Mouse (Mus musculus) inflammation-experienced regulatory T-cells, adult 6 months (primary cell): ENCODE measurements around the gene Plcb4. TPM values are rescaled to one million over a fixed set of nuclear protein-coding genes. Genes with fewer than 3 reads are reported as not detected.
"Not testable (repeated sequence)": the region's sequence is repeated elsewhere in the genome, so short reads cannot be mapped to it uniquely, and the experiment has no call there.

ENCODE experiments used
- ATAC-seq: one replicate; pipeline ENCODE4 v1.8.0; 2017
- polyA plus RNA-seq, 3 experiments: library from polyadenylated mRNA; unstranded; fragments of 100-300 nt; shearing (Covaris generic); gene quantifications; one replicate each; pipeline ENCODE4 v1.2.1; 2017

Gene Plcb4
- polyA plus RNA-seq, 3 experiments from 2014 or later: 22.0 to 31.2 (median 26.3) TPM

DNA sequence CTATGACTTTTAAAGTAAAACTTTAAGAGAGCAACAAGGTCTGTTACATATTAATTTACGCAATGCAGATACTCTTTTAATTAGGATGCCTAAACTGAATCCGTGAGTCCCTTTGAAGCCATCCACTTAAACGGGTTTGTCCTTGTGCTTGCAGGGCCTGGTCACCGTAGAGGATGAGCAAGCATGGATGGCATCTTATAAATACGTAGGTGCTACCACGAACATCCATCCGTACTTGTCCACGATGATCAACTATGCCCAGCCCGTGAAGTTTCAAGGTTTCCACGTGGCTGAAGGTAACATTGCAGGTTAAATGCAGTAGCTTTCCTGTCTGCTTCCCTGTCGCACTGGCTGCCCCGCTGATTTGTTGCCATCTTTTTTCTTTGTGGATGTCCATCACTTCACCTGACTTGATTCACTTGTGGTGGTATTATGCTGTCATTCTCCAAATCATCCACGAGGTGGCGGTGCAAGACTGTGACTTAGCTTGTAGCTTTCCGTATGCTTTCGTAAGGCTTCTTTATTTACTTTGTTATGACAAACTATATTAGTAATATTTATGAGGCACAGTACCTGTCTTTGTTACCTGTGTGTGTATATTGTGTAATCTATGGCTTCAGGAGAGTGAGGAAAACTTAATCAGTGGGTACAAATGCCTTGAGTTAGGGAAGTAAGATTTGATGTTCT is 308.2 kb downstream of the Plcb4 start:
- peak; percentile 69 for ATAC-seq

DNA sequence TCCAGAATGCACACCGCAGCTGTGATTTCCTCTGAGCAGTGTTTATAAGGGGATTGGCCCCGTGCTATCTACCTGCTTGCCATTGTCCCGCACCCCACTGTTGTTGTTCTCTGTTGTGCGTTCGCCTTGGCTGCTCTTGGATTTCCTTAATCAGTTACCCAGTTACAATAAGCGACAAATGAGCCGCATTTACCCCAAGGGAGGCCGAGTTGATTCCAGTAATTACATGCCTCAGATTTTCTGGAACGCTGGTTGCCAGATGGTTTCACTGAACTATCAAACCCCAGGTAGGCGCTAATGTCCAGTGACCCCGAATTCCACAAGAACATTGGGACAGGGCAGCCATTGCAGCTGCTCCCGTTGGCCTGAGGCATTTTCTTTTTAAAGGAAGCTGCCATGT is 309.3 kb downstream of the Plcb4 start:
- no peak for ATAC-seq

DNA sequence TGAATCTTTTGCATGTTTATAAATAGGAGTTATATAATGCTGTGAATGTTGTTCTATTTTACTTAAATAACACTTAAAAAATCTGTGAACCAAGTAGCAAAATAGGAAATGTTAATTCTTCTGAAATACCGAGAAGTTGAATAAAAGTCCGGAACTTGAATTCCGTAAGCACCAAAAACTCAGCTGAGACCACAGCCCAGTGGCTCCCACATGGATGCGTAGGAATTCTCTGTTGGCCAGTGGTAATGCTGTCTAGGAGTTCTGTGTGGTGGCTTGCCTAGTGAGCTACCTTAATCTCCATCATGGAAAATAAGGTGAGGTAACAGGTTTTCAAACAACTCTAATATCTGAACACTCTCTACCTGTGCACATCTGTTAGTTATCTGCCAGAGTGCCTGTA is 312.1 kb downstream of the Plcb4 start:
- no peak for ATAC-seq

DNA sequence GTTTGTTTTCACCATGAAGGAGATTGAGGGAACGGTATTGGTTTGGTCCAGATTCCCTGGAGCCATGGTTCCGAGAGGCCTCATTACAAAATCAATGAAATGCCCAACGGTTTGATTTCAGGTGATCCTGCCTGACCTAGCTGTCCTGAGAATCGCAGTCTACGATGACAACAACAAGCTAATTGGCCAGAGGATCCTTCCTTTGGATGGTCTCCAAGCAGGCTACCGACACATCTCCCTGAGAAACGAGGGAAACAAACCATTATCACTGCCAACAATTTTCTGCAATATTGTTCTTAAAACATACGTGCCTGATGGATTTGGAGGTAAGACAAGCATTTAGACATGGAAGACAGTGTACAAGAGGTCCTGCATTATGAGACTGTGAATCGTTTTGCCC is 317.2 kb downstream of the Plcb4 start:
- no peak for ATAC-seq

DNA sequence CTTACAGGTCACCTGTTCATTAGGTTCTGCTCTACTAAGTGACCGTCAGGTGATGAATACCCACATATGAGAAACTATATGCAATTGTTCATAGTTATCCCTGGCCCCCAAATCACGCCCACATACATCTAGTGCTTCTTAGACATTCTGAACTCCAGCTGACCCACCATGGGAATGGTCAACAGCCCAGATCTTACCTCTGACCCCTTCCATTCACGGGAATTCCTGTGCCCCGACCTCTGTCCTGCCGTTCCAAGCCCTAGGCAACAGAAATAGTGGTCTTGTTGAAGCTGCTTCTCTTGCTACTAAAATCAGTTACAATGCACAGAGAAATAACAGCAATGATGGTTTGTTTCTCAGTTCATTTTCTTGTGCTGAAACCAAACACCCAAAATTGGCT is 320.0 kb downstream of the Plcb4 start:
- no peak for ATAC-seq

DNA sequence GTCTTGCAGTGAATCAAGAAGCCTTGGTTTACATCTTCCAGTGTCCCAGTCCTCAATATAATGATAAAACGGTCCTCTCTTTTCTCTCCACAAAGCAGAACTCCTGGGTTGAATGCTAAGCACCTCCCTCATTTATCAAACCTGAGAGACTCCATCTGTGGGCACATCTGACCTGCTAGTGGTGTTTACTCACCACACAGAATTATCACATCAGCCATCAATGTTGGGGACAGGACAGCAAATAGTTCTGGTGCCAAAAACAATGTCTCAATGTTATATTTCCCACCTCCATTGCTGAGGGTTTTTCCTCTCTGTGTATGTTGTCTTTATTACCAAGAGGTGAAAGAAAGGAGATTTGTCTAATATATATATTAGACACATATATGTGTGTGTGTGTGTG is 321.6 kb downstream of the Plcb4 start:
- ATAC-seq: no peak

DNA sequence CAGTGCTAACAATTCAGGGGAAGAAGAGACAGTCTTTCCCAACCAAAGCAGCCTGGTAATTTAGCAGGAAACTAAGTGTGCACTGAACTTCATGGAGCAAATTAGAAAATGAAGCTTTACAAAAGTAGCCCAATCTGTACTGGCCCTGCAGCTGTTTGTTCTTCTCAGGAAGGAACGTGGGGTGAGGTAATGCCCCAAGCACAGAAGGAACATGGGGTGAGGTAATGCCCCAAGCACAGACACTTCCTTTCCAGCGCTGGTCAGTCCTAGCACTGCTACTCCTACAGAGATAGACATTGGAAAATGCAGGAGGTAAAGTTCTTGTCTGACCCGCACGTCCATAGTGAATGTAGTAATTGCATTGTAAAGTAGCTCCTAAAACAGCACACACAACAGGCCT is 325.2 kb downstream of the Plcb4 start:
- ATAC-seq: no peak

DNA sequence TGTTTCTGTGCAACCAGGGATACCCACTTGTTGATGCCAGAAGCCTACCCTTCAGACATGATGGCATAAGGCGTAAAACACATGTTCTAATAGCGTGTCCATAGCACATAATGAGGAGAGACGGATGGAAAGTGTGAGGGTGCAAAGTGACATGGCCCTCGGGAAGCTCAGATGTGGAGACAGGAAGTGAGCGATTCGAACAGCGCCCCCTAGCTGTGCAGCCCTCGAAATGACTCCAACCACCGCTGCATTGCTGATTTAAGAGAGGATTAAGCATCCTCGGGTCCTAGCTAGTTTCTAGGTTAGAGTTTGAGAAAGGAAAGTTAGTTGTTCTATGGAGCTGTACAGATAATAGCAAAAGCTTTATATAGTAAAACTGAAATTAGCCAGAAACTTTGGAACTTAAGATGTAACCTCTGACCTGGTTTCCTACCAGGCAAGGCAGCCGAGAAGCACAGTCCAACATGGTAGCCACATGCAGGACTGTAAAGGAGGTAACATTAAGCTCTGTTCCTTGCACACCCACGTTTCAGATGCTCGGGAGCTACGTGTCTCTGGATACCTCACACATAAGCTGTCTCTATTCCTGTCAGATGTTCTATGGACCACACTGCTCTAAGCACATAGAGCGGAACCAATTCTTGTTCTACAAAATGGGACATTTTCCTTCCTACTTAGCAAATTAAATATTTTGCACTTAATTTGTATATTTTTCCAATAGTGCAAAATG is 326.9 kb downstream of the Plcb4 start:
- ATAC-seq: no peak

DNA sequence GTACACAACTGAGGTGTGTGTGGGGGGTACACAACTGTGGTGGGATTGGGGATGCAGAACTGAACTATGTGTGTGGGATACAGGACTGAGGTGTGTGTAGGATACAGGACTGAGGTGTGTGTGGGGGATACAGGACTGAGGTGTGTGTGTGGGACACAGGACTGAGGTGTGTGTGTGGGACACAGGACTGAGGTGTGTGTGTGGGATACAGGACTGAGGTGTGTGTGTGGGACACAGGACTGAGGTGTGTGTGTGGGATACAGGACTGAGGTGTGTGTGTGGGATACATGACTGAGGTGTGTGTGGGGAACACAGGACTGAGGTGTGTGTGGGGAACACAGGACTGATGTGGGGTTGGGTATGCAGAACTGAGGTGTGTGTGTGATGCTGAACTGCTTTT is 329.7 kb downstream of the Plcb4 start:
- ATAC-seq: not testable (repeated sequence)

DNA sequence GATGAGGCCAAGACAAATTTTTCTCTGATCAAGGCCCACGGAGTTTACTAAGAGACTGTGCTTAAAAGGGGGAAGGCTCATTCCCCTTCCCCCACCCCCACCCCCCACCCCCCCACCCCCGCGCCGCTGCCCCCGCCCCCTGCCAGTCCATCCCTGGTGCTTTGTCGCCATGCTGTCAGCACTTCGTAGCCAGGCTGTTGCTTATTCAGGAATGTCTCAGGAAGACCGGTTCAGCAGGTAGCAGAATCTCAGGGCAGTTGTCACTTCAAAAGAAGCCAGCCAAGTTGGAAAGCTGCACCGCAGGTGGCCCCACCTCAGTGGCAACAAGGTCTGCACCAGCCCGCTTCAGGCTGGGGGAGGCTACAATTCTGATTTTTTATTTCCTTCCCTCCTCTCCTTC is 331.9 kb downstream of the Plcb4 start:
- not testable (repeated sequence) for ATAC-seq

DNA sequence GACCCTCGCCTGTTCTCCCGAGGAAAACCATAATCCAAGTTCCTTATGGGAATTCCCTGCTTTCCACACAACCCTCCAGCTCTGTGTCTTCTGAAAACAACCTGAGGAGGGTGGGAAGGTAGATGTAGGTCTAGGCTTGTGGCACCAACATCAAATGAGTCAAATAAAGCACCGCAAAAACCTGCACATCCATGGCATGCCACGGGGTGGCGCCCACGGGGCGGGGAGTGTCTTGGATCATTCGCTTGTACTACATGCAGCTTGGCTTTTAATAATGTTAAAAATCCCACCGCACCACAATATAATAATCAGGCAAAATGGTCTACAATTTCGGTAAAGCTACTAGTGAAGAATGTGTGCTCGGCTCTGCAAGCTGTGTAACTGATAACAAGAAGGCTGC is 334.5 kb downstream of the Plcb4 start:
- ATAC-seq: no peak

DNA sequence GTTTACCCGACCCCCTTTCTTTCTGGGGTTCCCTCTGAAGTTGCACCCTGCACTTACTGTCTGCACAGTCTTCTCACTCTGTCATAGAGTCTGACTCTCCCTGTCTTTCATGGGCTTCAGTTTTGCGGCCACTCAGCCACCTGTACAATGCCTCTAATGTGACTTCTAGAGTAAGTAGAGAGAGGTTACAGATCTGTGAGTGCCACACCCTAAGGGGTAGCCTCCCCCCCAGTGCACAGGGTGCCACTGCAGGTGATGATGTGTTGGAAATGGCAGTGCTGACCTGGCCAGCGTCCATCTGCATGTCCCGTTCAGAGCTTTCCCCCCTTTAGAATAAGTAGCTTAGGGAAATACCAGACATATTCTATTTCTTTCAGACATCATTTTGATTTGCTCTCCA is 336.4 kb downstream of the Plcb4 start:
- ATAC-seq: no peak

DNA sequence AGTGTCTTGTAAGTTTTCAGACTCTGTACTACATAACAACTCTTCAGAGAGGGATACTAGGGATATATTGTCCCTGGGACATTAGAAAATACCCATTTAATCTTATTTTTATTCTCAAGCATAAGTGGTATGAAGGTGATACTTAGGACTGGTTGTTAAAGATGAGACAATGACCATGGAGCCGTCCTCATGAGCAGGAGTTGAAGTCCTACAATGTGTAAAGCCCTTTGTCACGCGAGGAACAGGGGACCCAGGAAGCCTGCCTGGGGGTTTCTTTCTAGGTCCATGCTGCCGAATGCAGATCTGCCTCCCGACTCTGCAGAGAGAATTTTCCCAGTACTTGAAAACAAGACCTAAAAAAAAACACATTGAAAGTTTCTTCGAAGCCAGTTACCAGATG is 338.1 kb downstream of the Plcb4 start:
- ATAC-seq: no peak

DNA sequence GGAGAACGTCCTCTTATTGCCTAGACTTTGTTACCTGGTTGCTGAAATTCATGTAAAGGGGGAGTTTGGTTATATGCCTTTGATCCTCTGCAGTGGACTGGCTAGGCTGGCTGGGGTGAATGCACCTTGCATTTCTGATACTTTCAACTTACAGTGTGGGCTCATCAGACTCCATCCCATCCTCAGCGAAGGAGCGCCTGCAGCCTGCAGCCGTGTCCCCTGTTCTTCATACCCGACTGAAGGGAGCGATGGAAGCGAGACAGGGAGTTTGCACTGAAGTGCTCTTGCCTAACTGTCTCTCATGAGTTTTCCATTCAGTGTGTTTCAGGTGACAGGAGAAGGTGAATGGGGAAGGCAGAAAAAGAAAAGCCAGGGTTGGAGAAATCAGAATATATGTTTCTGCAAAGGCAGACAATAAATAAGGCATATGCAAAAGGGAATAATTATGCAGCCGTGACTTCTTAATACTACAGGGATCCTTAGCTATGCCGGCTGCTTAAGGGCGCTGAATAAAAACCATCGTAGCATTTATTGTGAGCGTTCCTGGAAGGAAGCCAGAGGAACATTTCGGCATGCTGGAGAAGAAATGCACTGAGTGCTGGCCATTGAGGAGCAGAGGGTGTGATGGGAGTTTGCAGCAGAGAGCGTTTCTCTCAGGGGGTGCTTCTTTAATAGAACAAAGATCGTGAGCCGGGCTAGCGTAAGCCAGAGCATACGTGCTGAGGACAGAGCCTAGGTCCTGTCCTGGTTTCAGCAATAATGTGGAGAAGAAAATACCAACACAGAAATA is 338.7 kb downstream of the Plcb4 start:
- ATAC-seq: no peak

DNA sequence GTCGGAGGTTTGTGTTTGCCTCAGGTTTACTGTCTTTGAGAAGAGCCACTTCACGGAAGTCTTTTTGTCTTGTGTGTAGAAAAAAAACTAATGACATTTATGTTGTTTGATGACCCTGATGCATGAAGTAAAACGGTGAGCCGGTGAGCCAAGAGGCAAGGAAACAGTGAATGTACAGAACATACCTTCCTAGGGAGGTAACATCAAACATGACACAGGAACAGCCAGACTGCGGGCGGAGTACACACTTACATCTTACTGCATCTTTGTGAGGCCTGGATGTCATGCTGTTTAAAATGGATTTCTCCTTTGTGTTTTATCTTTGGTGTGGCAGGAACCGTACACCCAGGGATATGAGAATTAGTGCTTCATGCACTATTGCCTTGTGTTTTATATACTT is 340.1 kb downstream of the Plcb4 start:
- ATAC-seq: no peak

DNA sequence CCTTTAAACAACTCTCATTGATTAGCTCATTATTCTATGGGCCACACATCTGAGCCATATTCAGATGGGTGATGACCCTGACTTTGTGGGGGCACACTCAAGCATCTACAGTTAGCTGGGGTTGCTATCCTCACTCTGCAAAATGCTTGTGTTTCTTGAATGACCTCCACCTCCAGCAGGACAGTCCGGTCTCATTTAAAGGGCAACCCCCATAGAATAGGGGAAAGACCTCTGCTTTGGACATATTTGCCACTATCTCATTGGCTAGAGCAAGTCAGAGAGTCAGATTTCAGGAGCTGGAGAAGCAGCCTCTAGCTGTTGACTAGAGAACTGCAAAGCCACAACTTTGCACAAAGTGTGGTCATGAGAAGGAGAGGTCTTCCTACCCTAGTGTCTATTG is 340.6 kb downstream of the Plcb4 start:
- no peak for ATAC-seq

DNA sequence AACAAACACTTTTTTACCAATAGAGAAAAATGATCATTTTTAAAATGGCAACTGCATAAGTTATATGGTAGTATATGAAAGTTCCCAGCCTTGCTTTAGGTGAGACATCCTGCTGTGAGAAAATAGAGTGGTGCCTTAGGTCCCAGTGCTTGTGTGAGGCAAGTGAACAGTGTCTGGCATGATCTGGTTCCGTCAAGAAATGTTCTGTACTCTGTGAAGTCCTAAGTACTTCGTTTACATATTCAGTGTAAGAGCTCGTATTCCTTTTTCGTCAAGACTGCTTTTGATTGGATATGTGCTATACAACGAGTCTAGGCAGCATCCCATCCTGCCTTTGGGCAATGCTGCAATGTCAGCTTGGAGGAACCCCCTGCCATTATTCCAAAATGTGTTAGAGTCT is 342.1 kb downstream of the Plcb4 start:
- ATAC-seq: no peak

DNA sequence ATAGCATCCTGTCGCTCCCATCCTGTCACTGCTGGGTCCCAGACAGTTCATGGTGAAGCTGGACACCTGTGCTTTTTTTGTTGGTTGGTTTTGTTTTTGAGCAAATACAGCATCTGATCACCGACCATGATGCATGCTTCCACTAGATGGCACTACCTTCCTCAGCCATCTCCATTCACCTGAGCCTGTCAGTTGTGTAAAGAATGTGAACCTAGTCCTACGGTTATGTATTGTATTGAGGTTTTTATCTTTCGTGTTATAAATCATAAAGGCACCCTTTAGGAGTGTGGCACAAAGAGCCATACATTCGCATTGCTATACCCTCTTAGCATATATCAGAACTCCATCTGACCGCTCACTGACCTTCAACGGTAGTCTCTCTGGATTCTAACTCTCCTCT is 343.3 kb downstream of the Plcb4 start:
- no peak for ATAC-seq

DNA sequence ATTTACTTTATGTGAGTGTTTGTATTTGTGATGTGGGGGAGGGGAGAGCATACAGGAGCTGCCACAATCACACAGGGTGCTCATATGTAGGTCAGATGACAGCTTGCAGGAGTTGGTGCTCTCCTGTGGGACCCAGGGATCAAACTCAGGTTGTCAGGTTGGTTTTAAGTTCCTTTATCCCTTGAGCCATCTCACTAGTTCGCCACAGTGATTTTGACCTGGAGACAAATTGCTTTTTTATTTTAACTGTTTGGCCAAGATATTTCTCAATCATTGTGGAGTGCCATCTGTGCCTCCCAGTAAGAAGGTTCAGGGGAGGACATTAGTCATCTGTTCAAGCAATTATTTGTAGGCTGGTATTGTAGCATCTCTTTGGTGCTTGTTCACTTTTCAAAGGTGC is 345.0 kb downstream of the Plcb4 start:
- no peak for ATAC-seq

DNA sequence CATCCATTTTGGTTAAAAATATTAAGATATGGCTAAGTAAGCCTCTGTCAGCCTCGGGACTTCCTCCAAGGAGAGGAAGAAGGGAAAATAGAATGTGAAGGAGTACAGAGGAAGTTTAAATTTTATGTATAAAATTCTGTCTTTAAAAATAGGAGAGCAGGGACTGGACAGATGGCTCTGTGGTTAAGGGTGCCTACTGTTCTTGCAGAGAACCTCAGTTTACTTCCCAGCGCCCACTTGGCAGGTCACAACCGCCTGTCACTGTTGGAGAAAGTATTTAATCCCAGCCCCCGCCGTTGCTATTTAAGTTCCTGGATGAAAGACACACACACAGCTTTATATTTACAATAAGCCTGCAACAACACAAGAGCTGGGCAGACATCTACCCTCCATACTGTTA is 347.5 kb downstream of the Plcb4 start:
- no peak for ATAC-seq

DNA sequence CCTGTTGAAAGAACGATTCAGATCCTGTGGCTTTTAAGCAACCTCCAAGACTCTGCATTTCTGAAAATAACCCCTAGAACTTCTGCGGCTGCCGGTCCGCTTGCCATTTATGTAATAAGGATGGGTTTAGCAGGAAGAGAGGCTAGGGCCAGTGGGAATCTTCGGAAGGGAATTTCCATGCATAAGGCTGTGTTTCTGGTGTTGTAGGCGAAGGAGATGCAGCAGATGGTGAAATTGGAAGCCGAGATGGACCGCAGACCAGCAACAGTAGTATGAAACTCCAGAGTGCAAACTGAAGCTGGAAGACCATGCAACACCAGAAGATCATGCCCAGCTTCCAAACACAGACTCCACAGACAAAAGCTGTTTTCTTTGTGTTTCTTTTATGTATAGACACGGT is 353.9 kb downstream of the Plcb4 start:
- ATAC-seq: no peak

DNA sequence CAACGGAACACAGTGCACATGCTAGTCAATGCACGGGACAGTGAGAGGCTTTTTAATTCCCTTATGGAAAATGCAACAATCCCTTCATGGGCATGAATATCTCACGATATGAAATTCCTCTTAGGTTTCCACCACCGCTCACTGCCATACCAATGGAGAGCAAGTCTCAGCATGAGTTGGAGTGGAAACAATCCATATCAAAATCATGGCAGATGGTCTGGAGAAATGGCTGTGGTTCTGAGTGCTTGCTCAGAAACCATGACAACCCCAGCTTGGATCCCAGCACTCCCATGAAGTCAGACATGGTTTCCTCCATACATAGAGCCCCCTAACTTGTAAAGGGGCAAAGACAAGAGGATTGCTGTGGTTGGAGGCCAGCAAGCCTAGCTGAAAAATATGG is 389.7 kb downstream of the Plcb4 start:
- no peak for ATAC-seq

DNA sequence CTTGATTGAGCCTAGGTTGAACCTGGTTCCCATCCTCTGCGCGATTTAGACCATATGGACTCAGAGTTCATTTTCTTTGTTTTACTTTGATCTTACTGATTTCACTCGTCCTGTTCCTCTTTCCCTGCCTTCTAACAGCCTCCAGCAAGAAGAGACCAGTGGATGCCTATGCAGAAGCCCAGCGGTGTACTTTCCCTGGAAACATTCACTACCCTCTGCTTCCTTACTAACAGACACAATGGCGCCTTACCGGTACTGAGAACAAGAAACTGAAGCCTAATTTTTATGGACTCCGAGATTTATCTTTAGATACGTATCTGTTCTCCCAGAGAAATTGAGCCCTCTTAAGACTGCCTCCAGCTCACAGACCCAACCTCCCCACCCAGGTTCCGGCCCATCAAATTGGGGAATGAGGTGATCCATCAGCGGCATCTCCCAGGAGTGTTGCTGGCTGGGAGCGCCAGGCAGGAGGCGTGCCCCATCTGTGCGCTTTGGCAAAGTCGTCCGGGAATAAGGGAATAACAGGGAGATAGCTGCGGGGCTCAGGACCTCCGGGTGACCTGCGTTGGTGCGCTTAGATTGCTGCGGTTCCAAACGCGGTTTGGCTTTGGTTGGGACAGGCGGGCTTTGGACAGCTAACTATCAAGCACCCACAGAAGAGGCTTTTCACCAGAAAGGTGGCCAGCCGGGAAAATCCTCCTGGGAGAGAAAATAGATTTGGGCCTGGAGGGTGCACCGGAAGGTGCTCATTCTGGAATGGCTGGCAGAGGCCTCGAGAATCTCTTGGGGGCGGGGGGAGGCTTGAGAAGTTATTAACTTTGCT is 392.2 kb downstream of the Plcb4 start:
- no peak for ATAC-seq
